In the genomic region with DNA sequence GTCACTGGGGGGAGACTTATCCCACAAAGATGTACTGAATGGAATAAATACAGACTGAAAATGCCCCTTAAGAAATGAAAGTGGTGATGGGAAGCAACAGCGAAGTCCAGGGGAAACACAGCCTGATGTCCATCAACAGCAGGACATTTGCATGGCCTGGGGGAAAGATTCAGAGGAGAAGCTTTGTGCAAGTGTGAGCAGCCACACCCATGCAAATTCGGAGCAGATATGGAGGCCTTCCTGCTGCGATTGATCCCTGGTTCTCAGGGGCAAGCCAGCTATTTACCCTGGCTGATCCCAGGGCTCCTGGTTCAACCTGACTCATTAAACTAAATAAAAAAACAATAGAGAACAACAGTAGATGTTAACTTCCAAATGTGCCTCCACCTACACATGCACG, we compare ENCODE assay signal across 20 mouse cellular contexts.
"Had no signal": no experiment of that assay in that cellular context is flagged by ENCODE, and none has a peak within 500 bp of the region (broad histone marks: within the 10 kb centered on the region; RNA-seq: fewer than 3 reads in every experiment).

No protein-coding gene starts in this region.

- H3K36me3 ChIP-seq: lung, embryonic 15.5 days; midbrain, embryonic 10.5 days; midbrain, embryonic 12.5 days; neural tube, embryonic 13.5 days; neural tube, embryonic 15.5 days had no signal

- ATAC-seq: lung, postnatal 0 days; midbrain, embryonic 16.5 days had no signal

- H3K4me1 ChIP-seq: lung, embryonic 15.5 days; midbrain, embryonic 10.5 days; midbrain, embryonic 12.5 days; neural tube, embryonic 13.5 days; neural tube, embryonic 15.5 days had no signal

- H3K27ac ChIP-seq: lung, embryonic 15.5 days; midbrain, embryonic 10.5 days; midbrain, embryonic 12.5 days; neural tube, embryonic 13.5 days; neural tube, embryonic 15.5 days had no signal

- H3K27me3 ChIP-seq: lung, embryonic 15.5 days; midbrain, embryonic 12.5 days; neural tube, embryonic 13.5 days; neural tube, embryonic 15.5 days had no signal

- H3K4me2 ChIP-seq: lung, embryonic 15.5 days; midbrain, embryonic 12.5 days; neural tube, embryonic 13.5 days; neural tube, embryonic 15.5 days had no signal

- DNase-seq: lung, adult 2 months; lung, postnatal 14 days; lung, postnatal 36 days; midbrain, embryonic 14.5 days; retina, postnatal 1 day; right cerebral cortex, adult 18-20 months; right cerebral cortex, postnatal 25 days; right cerebral cortex, postnatal 4 days; spleen, adult 18-20 months; thymus, adult 18-20 months; thymus, postnatal 14 days; thymus, postnatal 36 days had no signal

- H3K9ac ChIP-seq: lung, embryonic 15.5 days; midbrain, embryonic 12.5 days; neural tube, embryonic 13.5 days; neural tube, embryonic 15.5 days had no signal

- H3K9me3 ChIP-seq: lung, embryonic 15.5 days; midbrain, embryonic 10.5 days; midbrain, embryonic 12.5 days; neural tube, embryonic 15.5 days had no signal

- H3K4me3 ChIP-seq: lung, embryonic 15.5 days; midbrain, embryonic 10.5 days; midbrain, embryonic 12.5 days; myocyte; neural tube, embryonic 13.5 days; neural tube, embryonic 15.5 days had no signal
